Mouse (Mus musculus) forebrain, embryonic 15.5 days (tissue): Measurements from ENCODE around the gene Dlg2. TPM values are rescaled to one million over a fixed set of nuclear protein-coding genes. Genes with fewer than 3 reads are reported as not detected.

Experiments used
- ATAC-seq: fragments of 200-750 bp; cut with Nextera tagmentation; replicated peaks from 2 replicates; pipeline ENCODE4 v1.8.0; 2017; ENCODE audit warnings: mild to moderate bottlenecking, moderate TSS enrichment, moderate library complexity
- H3K27ac ChIP-seq: fragments of 300-500 bp; sonication (generic); replicated peaks from 2 replicates; pipeline ENCODE4 v1.5.1; 2015; ENCODE audit warnings: mild to moderate bottlenecking, inconsistent platforms
- H3K27me3 ChIP-seq: fragments of 300-500 bp; sonication (generic); 2 replicates; pipeline ENCODE4 v1.6.1; 2015; ENCODE audit warnings: inconsistent platforms
- H3K36me3 ChIP-seq: fragments of 300-500 bp; sonication (generic); 2 replicates; pipeline ENCODE4 v1.6.1; 2015; ENCODE audit warnings: mild to moderate bottlenecking, inconsistent platforms
- H3K4me1 ChIP-seq: fragments of 300-500 bp; sonication (generic); 2 replicates; pipeline ENCODE4 v1.6.1; 2015; ENCODE audit warnings: inconsistent platforms
- H3K4me2 ChIP-seq: fragments of 300-500 bp; sonication (generic); replicated peaks from 2 replicates; pipeline ENCODE4 v1.6.1; 2015; ENCODE audit warnings: mild to moderate bottlenecking, inconsistent platforms
- H3K4me3 ChIP-seq: fragments of 300-500 bp; sonication (generic); 2 replicates; pipeline ENCODE4 v1.5.1; 2015; ENCODE audit warnings: mild to moderate bottlenecking, inconsistent platforms
- H3K9ac ChIP-seq: fragments of 300-500 bp; sonication (generic); replicated peaks from 2 replicates; pipeline ENCODE4 v1.6.1; 2015; ENCODE audit warnings: mild to moderate bottlenecking, inconsistent platforms
- H3K9me3 ChIP-seq: fragments of 300-500 bp; sonication (generic); 2 replicates; pipeline ENCODE4 v1.6.1; 2016; ENCODE audit warnings: inconsistent platforms
- WGBS: fragments of 180-500 bp; shearing (Covaris S2); methylation state at CpG from one replicate; pipeline ENCODE4 v1.1.7; 2015; ENCODE audit warnings: mixed read lengths; 5-methylcytosine and 5-hydroxymethylcytosine counted together
- polyA plus RNA-seq: library from polyadenylated mRNA; unstranded; fragments of >200 nt; fragmentation: Nextera tagmentation; extraction: Ambion mirVana; gene quantifications from 2 replicates; pipeline ENCODE4 v1.2.1, GENCODE M21; 2015

Gene Dlg2
- polyA plus RNA-seq, 1 experiment from 2014 or later = 24.5 TPM

GRCm38 (mm10) chr7:90554421-90554820, 77.9 kb downstream of the Dlg2 start:
- ATAC-seq = no peak
- H3K27ac ChIP-seq = no peak overlapping the region

GRCm38 (mm10) chr7:90569130-90569529, 92.7 kb downstream of the Dlg2 start:
- no peaks in the 10 kb centered on the region for H3K4me1 ChIP-seq
- WGBS = 13% methylated on average over 7 of the region's 7 CpGs

More at GRCm38 (mm10) chr7:90554421-90554820, 77.9 kb downstream of the Dlg2 start:
- Histone ChIP-seq H3K9ac (no peak overlapping the region), H3K4me1 (no peaks in the 10 kb centered on the region), H3K4me2 (no peak overlapping the region), H3K27me3 (no peaks in the 10 kb centered on the region), H3K9me3 (no peaks in the 10 kb centered on the region), H3K36me3 (no peaks in the 10 kb centered on the region), H3K4me3 (no peak overlapping the region)
- 68% methylated on average over 2 of the region's 2 CpGs for WGBS

GRCm38 (mm10) chr7:90587795-90588194, 111.3 kb downstream of the Dlg2 start:
- no peaks in the 10 kb centered on the region for H3K4me1 ChIP-seq
- no peaks in the 10 kb centered on the region for H3K36me3 ChIP-seq
- no peaks in the 10 kb centered on the region for H3K27me3 ChIP-seq
- no peak overlapping the region for H3K27ac ChIP-seq
- H3K4me3 ChIP-seq = no peak overlapping the region
- H3K9me3 ChIP-seq = no peaks in the 10 kb centered on the region
- no peak overlapping the region for H3K4me2 ChIP-seq
- 71% methylated on average over 2 of the region's 2 CpGs for WGBS
- ATAC-seq = no peak
- H3K9ac ChIP-seq = no peak overlapping the region

More at GRCm38 (mm10) chr7:90569130-90569529, 92.7 kb downstream of the Dlg2 start:
- Histone ChIP-seq H3K9ac (no peak overlapping the region), H3K36me3 (no peaks in the 10 kb centered on the region), H3K27ac (no peak overlapping the region), H3K27me3 (no peaks in the 10 kb centered on the region), H3K4me3 (no peak overlapping the region), H3K4me2 (no peak overlapping the region), H3K9me3 (no peaks in the 10 kb centered on the region)
- ATAC-seq = no peak

DNA sequence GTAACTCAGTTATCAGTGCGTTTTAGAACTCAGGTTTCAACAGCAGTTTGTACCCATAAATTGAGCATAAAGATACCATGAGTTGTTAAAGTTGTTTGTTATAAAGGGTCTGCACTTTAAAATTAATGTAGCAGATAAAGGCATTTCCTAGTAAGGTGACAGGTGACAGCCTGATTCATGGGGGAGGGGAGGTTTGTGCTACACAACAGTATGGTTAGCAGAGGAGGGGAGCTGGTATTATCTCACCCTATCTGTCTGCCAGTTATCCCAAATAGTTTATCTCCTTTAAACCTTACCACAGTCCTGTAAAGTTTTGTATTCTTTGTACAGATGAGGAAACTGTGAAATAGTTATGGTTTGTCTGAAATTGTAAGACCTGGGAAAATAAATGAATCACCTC, 111.8 kb downstream of the Dlg2 start:
- no peak for ATAC-seq
- Histone ChIP-seq H3K9ac (no peak overlapping the region), H3K4me3 (no peak overlapping the region), H3K4me1 (no peaks in the 10 kb centered on the region), H3K27me3 (no peaks in the 10 kb centered on the region), H3K36me3 (no peaks in the 10 kb centered on the region), H3K9me3 (no peaks in the 10 kb centered on the region), H3K4me2 (no peak overlapping the region), H3K27ac (no peak overlapping the region)
- 86% methylated on average over 1 of the region's 1 CpGs for WGBS

DNA sequence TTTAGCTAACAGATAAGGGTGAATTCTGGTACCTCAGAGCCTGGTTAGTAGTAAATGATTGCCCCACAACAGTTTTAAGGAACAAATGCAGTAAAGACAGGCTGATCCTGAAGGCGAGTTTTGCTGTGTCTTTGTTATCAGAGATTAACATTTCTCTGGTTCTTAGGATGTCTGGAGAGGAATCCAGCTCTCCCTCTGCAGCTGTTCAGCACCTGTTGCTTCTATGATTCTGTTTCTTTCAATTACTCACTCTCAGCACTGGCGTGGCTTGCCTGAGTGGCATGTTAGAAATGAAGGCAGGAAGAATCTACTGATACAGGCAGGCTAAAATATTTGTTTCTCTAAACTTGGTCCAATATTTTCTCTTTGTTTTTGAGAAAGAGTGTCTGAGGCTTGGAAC, 133.3 kb downstream of the Dlg2 start:
- Histone ChIP-seq H3K4me1 (no peaks in the 10 kb centered on the region), H3K9me3 (no peaks in the 10 kb centered on the region), H3K27ac (no peak overlapping the region), H3K9ac (no peak overlapping the region), H3K36me3 (no peaks in the 10 kb centered on the region), H3K4me3 (no peak overlapping the region), H3K27me3 (no peaks in the 10 kb centered on the region), H3K4me2 (no peak overlapping the region)
- 78% methylated on average over 2 of the region's 2 CpGs for WGBS
- ATAC-seq = no peak

DNA sequence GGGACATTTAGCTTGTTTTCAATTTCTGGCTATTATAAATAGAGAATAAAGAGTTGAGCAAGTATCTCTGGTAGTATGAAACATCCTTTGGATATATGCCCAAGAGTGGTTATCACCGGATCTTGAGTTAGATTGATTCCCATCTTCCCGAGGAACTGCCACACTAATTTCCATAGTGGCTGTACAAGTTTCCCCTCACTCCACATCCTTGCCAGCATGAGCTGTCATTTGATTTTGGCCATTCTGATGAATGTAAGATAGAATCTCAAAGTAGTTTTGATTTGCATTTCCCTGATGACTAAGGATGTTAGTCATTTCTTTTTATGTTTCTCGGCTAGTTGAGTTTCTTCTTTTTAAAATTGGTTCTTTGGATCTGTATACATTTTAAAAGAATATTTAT, 154.1 kb downstream of the Dlg2 start:
- no peaks in the 10 kb centered on the region for H3K4me1 ChIP-seq
- no peaks in the 10 kb centered on the region for H3K36me3 ChIP-seq
- no peak overlapping the region for H3K9ac ChIP-seq
- no peaks in the 10 kb centered on the region for H3K9me3 ChIP-seq
- no peak overlapping the region for H3K27ac ChIP-seq
- no peak overlapping the region for H3K4me3 ChIP-seq
- WGBS = 92% methylated on average over 3 of the region's 3 CpGs
- ATAC-seq = no peak
- no peaks in the 10 kb centered on the region for H3K27me3 ChIP-seq
- no peak overlapping the region for H3K4me2 ChIP-seq

DNA sequence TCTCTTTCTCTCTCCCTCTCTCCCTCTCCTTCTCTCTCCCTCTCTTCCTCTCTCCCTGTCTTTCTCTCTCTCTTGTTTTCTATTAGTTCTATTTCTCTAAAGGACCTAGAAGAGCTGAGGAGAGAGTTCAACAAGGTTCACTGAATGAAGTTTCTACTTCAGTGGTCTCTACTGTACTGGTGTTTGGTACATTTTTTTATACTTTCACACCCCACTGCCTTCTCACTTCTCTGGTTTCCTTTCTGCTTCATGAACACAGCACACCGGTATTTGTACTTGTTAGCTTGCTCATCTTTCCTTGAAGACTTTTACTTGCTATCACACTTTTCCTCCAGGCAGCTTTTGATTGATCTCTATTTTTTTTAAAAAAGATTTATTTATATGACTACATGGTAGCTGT, 173.0 kb downstream of the Dlg2 start:
- Histone ChIP-seq H3K27me3 (no peaks in the 10 kb centered on the region), H3K4me1 (no peaks in the 10 kb centered on the region), H3K36me3 (no peaks in the 10 kb centered on the region), H3K4me3 (no peak overlapping the region), H3K9ac (no peak overlapping the region), H3K9me3 (no peaks in the 10 kb centered on the region), H3K4me2 (no peak overlapping the region), H3K27ac (no peak overlapping the region)
- 98% methylated on average over 1 of the region's 1 CpGs for WGBS
- no peak for ATAC-seq

DNA sequence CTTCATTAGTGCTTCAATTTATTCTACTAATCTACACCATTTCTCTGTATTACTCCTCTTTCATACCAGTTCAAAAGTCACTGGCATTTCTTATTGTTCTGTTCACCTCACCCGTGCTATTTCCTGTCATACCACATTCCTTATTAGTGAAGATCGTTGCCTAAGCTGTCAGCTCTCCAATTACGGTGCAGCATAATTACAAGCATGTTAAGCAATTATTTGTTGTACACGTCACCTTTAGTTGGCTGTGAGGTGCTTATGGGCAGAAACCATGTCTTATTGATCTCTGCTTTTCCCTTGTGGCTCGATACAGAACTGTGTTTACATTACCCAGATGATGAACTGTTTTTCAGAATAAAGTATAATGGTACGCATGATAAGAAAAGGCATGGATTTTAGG, 174.7 kb downstream of the Dlg2 start:
- no peak overlapping the region for H3K4me3 ChIP-seq
- no peak overlapping the region for H3K9ac ChIP-seq
- 29% methylated on average over 6 of the region's 6 CpGs for WGBS
- no peak overlapping the region for H3K27ac ChIP-seq
- no peaks in the 10 kb centered on the region for H3K36me3 ChIP-seq
- no peak overlapping the region for H3K4me2 ChIP-seq
- H3K4me1 ChIP-seq = no peaks in the 10 kb centered on the region
- H3K27me3 ChIP-seq = no peaks in the 10 kb centered on the region
- no peak for ATAC-seq
- H3K9me3 ChIP-seq = no peaks in the 10 kb centered on the region

- H3K4me3 ChIP-seq = no peak overlapping the region
- 44% methylated on average over 2 of the region's 2 CpGs for WGBS
- no peak for ATAC-seq
These were observed 175.1 kb downstream of the Dlg2 start for GRCm38 (mm10) chr7:90651611-90652010.

GRCm38 (mm10) chr7:90658593-90658992, 182.1 kb downstream of the Dlg2 start:
- ATAC-seq = no peak
- no peak overlapping the region for H3K4me3 ChIP-seq
- WGBS = 54% methylated on average over 3 of the region's 3 CpGs
- no peak overlapping the region for H3K4me2 ChIP-seq
- H3K9ac ChIP-seq = no peak overlapping the region
- H3K27ac ChIP-seq = no peak overlapping the region
- H3K36me3 ChIP-seq = no peaks in the 10 kb centered on the region
- no peaks in the 10 kb centered on the region for H3K4me1 ChIP-seq
- H3K9me3 ChIP-seq = no peaks in the 10 kb centered on the region
- no peaks in the 10 kb centered on the region for H3K27me3 ChIP-seq

More at GRCm38 (mm10) chr7:90651611-90652010, 175.1 kb downstream of the Dlg2 start:
- Histone ChIP-seq H3K4me1 (no peaks in the 10 kb centered on the region), H3K4me2 (no peak overlapping the region), H3K9me3 (no peaks in the 10 kb centered on the region), H3K27ac (no peak overlapping the region), H3K27me3 (no peaks in the 10 kb centered on the region), H3K9ac (no peak overlapping the region), H3K36me3 (no peaks in the 10 kb centered on the region)

GRCm38 (mm10) chr7:90694050-90694449, 217.6 kb downstream of the Dlg2 start:
- H3K27ac ChIP-seq = peak overlapping the region; percentile 37; the same call in 1 of the 2 replicates
- H3K9ac ChIP-seq = no peak overlapping the region
- H3K4me2 ChIP-seq = no peak overlapping the region
- H3K4me1 ChIP-seq = no peaks in the 10 kb centered on the region
- no peak overlapping the region for H3K4me3 ChIP-seq
- H3K27me3 ChIP-seq = no peaks in the 10 kb centered on the region
- no peaks in the 10 kb centered on the region for H3K36me3 ChIP-seq
- no peaks in the 10 kb centered on the region for H3K9me3 ChIP-seq
- peak; percentile 68 for ATAC-seq

DNA sequence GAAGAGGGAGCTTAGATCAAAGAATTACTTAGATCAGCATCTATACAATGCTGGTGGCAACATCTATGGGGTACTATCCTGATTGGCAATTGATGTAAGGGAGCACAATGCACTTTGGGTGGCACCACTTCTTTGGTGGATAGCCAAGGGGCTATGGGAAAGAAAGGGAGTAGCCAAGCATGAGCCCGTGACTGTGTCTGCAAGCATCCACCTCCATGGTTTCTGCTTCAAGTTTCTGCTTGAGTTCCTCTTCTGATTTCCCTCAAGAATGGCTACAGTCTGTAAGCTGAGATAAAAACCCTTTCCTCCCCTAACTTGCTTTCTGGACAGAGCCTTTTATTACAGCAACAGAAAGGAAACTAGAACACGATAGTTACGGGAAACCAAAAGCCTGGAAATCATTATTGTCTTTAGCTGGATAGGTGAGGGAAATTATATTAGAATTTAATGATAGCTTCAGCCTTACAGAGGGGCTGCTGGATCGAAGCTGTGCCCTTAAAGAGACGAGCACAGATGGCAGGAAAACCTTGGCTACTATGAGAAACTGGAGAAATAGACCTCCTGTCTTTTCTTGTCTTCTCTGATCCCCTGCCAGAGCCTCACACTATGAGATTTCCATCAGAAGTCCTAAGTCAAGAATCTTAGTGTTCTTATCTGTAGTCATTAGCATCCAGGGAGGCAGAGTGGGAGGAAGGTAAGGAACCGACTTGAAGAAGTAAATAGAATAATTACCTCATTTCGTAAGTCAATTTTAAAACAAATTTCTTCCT, 219.9 kb downstream of the Dlg2 start:
- no peaks in the 10 kb centered on the region for H3K4me1 ChIP-seq
- ATAC-seq = no peak
- no peak overlapping the region for H3K4me2 ChIP-seq
- H3K36me3 ChIP-seq = no peaks in the 10 kb centered on the region
- no peaks in the 10 kb centered on the region for H3K27me3 ChIP-seq
- whole genome bisulfite sequencing = 37% methylated on average over 7 of the region's 7 CpGs
- H3K27ac ChIP-seq = no peak overlapping the region
- H3K4me3 ChIP-seq = no peak overlapping the region
- H3K9me3 ChIP-seq = no peaks in the 10 kb centered on the region
- H3K9ac ChIP-seq = no peak overlapping the region
